Mouse (Mus musculus): Measurements from ENCODE around the gene Sirt5.

GRCm38 (mm10) chr13:43346825-43347224 lies 18.5 kb upstream of the Sirt5 start:
- no peak for TF ChIP-seq CTCF (IDR thresholded peaks at IDR 0.05; ENCODE audit: low read depth, low read length)
- TF ChIP-seq GATA1 (IDR thresholded peaks at IDR 0.05; ENCODE audit: borderline replicate concordance, low read length) = no peak
- TF ChIP-seq POLR2AphosphoS5 (IDR thresholded peaks at IDR 0.05; ENCODE audit: insufficient replicate concordance, low read depth, low read length) = no peak
- no peak for TF ChIP-seq TAL1 (conservative IDR thresholded peaks at IDR 0.05; ENCODE audit: low read depth, low read length)
